Mouse (Mus musculus): Measurements from ENCODE around the gene Dusp18. TPM values are rescaled to one million over a fixed set of nuclear protein-coding genes. Genes with fewer than 3 reads are reported as not detected.
A peak's percentile ranks its signal among the peaks of the same experiment; 100 is the strongest.

Gene Dusp18
- total and polyA plus RNA-seq, 3 experiments: 0.81 to 2.2 TPM; not detected in 1

- TF ChIP-seq EP300 (IDR thresholded peaks at IDR 0.05; ENCODE audit: low read depth in 1 of 2, low read length in 2 of 2): peak; percentile 67 to 68
- peak in 1 of 2 experiments; percentile 79; a peak in 2 of 4 replicates for TF ChIP-seq USF2 (IDR thresholded peaks at IDR 0.05; ENCODE audit: borderline replicate concordance in 1 of 2, insufficient read depth in 1 of 2, low read depth in 1 of 2, low read length in 2 of 2)
- TF ChIP-seq GABPA (IDR thresholded peaks at IDR 0.05; ENCODE audit: low read depth, low read length): no peak
Observed at GRCm38 (mm10) chr11:3914109-3914840, 19.2 kb downstream of the Dusp18 start, which contains the start of gene Slc35e4 (continued).

GRCm38 (mm10) chr11:3918738-3919137 lies 23.7 kb downstream of the Dusp18 start:
- H3K9me3 ChIP-seq (replicated peaks; ENCODE audit: insufficient read depth, low read length): no peaks in the 10 kb centered on the region
- TF ChIP-seq ZKSCAN1 (IDR thresholded peaks at IDR 0.05; ENCODE audit: low read depth, low read length) (no peak), USF1 (IDR thresholded peaks at IDR 0.05; ENCODE audit: low read depth, low read length) (peak; percentile 48; the same call in 1 of the 2 replicates), MYC (IDR thresholded peaks at IDR 0.05; ENCODE audit: low read depth, low read length) (peak; percentile 98), ZNF384 (IDR thresholded peaks at IDR 0.05; ENCODE audit: low read depth, low read length) (no peak), HCFC1 (IDR thresholded peaks at IDR 0.05; ENCODE audit: low read depth, low read length) (0 out of 2 replicates have a peak, but pooled peaks have one; percentile 39), MXI1 (IDR thresholded peaks at IDR 0.05; ENCODE audit: low read depth, low read length) (0 out of 2 replicates have a peak, but pooled peaks have one; percentile 49), RCOR1 (IDR thresholded peaks at IDR 0.05; ENCODE audit: low read depth, low read length) (peak; percentile 16; the same call in 1 of the 2 replicates), SMC3 (IDR thresholded peaks at IDR 0.05; ENCODE audit: low read depth, low read length) (peak; percentile 54), E2F4 (IDR thresholded peaks at IDR 0.05; ENCODE audit: borderline replicate concordance, low read depth, low read length) (no peak), RAD21 (IDR thresholded peaks at IDR 0.05; ENCODE audit: low read depth, low read length) (peak; percentile 49), POLR2AphosphoS5 (IDR thresholded peaks at IDR 0.05; ENCODE audit: borderline replicate concordance, low read depth, low read length) (no peak), MAX (IDR thresholded peaks at IDR 0.05; ENCODE audit: low read length) (peak; percentile 77), CTCF (IDR thresholded peaks at IDR 0.05 in 2 of 3, conservative IDR thresholded peaks at IDR 0.05 in 1 of 3; ENCODE audit: control insufficient read depth in 1 of 3, insufficient read depth in 1 of 3, low read depth in 2 of 3, low read length in 3 of 3, poor library complexity in 1 of 3, severe bottlenecking in 1 of 3) (peak; percentile 63 to 73 (median 72))
- peaks cover 6 to 16% of the 10 kb centered on the region in 2 experiments for H3K4me1 ChIP-seq (ENCODE audit: control insufficient read depth in 1 of 2, insufficient read depth in 2 of 2, low read length in 2 of 2)
- no peaks in the 10 kb centered on the region; the same call in 1 of the 2 replicates for H3K79me2 ChIP-seq (ENCODE audit: control insufficient read depth, insufficient read depth, low read length, poor library complexity)
- peaks cover 0 to 6% of the 10 kb centered on the region in 2 experiments; a peak in 1 of 4 replicates for H3K36me3 ChIP-seq (ENCODE audit: control insufficient read depth in 1 of 2, insufficient read depth in 2 of 2, low read length in 2 of 2)
- H3K27me3 ChIP-seq (ENCODE audit: control insufficient read depth in 1 of 2, insufficient read depth in 2 of 2, low read length in 2 of 2): no peaks in the 10 kb centered on the region
- no peak overlapping the region for H3K9ac ChIP-seq (ENCODE audit: control insufficient read depth, low read depth, low read length, poor library complexity, severe bottlenecking)
- DNase-seq (ENCODE audit: low read depth, low spot score): peak; percentile 78
- H3K27ac ChIP-seq (ENCODE audit: control insufficient read depth, low read depth, low read length): no peak overlapping the region
- H3K4me3 ChIP-seq (ENCODE audit: control insufficient read depth in 1 of 2, insufficient read depth in 1 of 2, low read depth in 2 of 2, low read length in 2 of 2): no peak overlapping the region

- Histone ChIP-seq H3K9me3 (replicated peaks; ENCODE audit: insufficient read depth, low read length) (no peaks in the 10 kb centered on the region), H3K36me3 (ENCODE audit: control insufficient read depth in 1 of 2, insufficient read depth in 2 of 2, low read length in 2 of 2) (peaks cover 0 to 6% of the 10 kb centered on the region in 2 experiments; a peak in 1 of 4 replicates), H3K79me2 (ENCODE audit: control insufficient read depth, insufficient read depth, low read length, poor library complexity) (no peaks in the 10 kb centered on the region), H3K4me3 (ENCODE audit: control insufficient read depth in 1 of 2, insufficient read depth in 1 of 2, low read depth in 2 of 2, low read length in 2 of 2) (no peak overlapping the region), H3K4me1 (ENCODE audit: control insufficient read depth in 1 of 2, insufficient read depth in 2 of 2, low read length in 2 of 2) (peaks cover 6 to 16% of the 10 kb centered on the region in 2 experiments), H3K27me3 (ENCODE audit: control insufficient read depth in 1 of 2, insufficient read depth in 2 of 2, low read length in 2 of 2) (no peaks in the 10 kb centered on the region), H3K27ac (ENCODE audit: control insufficient read depth, low read depth, low read length) (no peak overlapping the region), H3K9ac (ENCODE audit: control insufficient read depth, low read depth, low read length, poor library complexity, severe bottlenecking) (no peak overlapping the region)
- TF ChIP-seq MXI1 (IDR thresholded peaks at IDR 0.05; ENCODE audit: low read depth, low read length) (no peak), ELF1 (IDR thresholded peaks at IDR 0.05; ENCODE audit: low read depth, low read length) (no peak), ETS1 (IDR thresholded peaks at IDR 0.05; ENCODE audit: low read depth, low read length) (no peak), CHD2 (IDR thresholded peaks at IDR 0.05; ENCODE audit: low read length) (no peak), GATA1 (IDR thresholded peaks at IDR 0.05; ENCODE audit: low read depth, low read length) (no peak), RCOR1 (IDR thresholded peaks at IDR 0.05; ENCODE audit: low read depth, low read length) (no peak), USF1 (IDR thresholded peaks at IDR 0.05; ENCODE audit: low read depth, low read length) (no peak), MEF2A (IDR thresholded peaks at IDR 0.05; ENCODE audit: extremely low read depth, insufficient replicate concordance, low read depth, low read length, poor library complexity, severe bottlenecking) (no peak), E2F4 (IDR thresholded peaks at IDR 0.05; ENCODE audit: borderline replicate concordance, low read depth, low read length) (no peak), HCFC1 (IDR thresholded peaks at IDR 0.05; ENCODE audit: low read depth, low read length) (no peak), POLR2A (IDR thresholded peaks at IDR 0.05; ENCODE audit: control insufficient read depth in 1 of 2, insufficient read depth in 1 of 2, low read depth in 1 of 2, low read length in 2 of 2, poor library complexity in 1 of 2) (no peak), MYB (IDR thresholded peaks at IDR 0.05; ENCODE audit: low read depth, low read length) (no peak), TBP (IDR thresholded peaks at IDR 0.05; ENCODE audit: low read depth, low read length) (no peak), KAT2A (conservative IDR thresholded peaks at IDR 0.05; ENCODE audit: low read depth, low read length) (no peak), SMC3 (IDR thresholded peaks at IDR 0.05; ENCODE audit: low read depth, low read length) (no peak), ZNF384 (IDR thresholded peaks at IDR 0.05; ENCODE audit: low read depth, low read length) (no peak), SIN3A (IDR thresholded peaks at IDR 0.05; ENCODE audit: low read length) (no peak)
- DNase-seq (ENCODE audit: low read depth, low spot score): no peak
Observed at GRCm38 (mm10) chr11:3920476-3920875, 25.4 kb downstream of the Dusp18 start.

Data from MEL (cell line).